10 mouse cellular contexts compared by ENCODE assay signal in genomic region chr17:29044925-29045319, GRCm38 (mm10). TPM values are rescaled to one million over a fixed set of nuclear protein-coding genes. Genes with fewer than 3 reads are reported as not detected.
DNase-seq lines count a peak whose midpoint lies in the region; ATAC-seq and TF ChIP-seq lines count a peak whose summit lies in the region.
"Had no signal": no experiment of that assay in that cellular context is flagged by ENCODE, and none has a peak within 500 bp of the region (broad histone marks: within the 10 kb centered on the region; RNA-seq: fewer than 3 reads in every experiment).

No protein-coding gene starts in this region.

- 62% methylated on average over 1 of the region's 1 CpGs for WGBS in forebrain, postnatal 0 days
- 80% methylated on average over 1 of the region's 1 CpGs for WGBS in forebrain, embryonic 10.5 days
- WGBS in lung, postnatal 0 days: 33% methylated on average over 1 of the region's 1 CpGs
- WGBS in embryonic facial prominence, embryonic 15.5 days: 63% methylated on average over 1 of the region's 1 CpGs

- no peaks in the 10 kb centered on the region for H3K4me1 ChIP-seq in forebrain, postnatal 0 days (ENCODE audit: insufficient read depth)
- H3K4me1 ChIP-seq in forebrain, embryonic 10.5 days: no peaks in the 10 kb centered on the region
- no peaks in the 10 kb centered on the region for H3K4me1 ChIP-seq in lung, postnatal 0 days (ENCODE audit: insufficient read depth, low read depth, low read length)
- peaks cover 7% of the 10 kb centered on the region for H3K4me1 ChIP-seq in embryonic facial prominence, embryonic 15.5 days

- H3K36me3 ChIP-seq in forebrain, postnatal 0 days (ENCODE audit: insufficient read depth): peaks cover 50% of the 10 kb centered on the region
- H3K36me3 ChIP-seq in forebrain, embryonic 10.5 days (replicated peaks): peaks cover 79% of the 10 kb centered on the region
- H3K36me3 ChIP-seq in lung, postnatal 0 days (ENCODE audit: insufficient read depth, low read length): peaks cover 30% of the 10 kb centered on the region; the same call in 1 of the 2 replicates
- H3K36me3 ChIP-seq in embryonic facial prominence, embryonic 15.5 days: peaks cover 61% of the 10 kb centered on the region
- H3K36me3 ChIP-seq in splenic B cell, adult 2 months (ENCODE audit: control insufficient read depth, insufficient read depth, low read length, poor library complexity, severe bottlenecking): peaks cover 17% of the 10 kb centered on the region

- H3K27me3 ChIP-seq in forebrain, postnatal 0 days (ENCODE audit: insufficient read depth, low read length): no peaks in the 10 kb centered on the region
- no peaks in the 10 kb centered on the region for H3K27me3 ChIP-seq in forebrain, embryonic 10.5 days (ENCODE audit: poor library complexity, severe bottlenecking)
- no peaks in the 10 kb centered on the region for H3K27me3 ChIP-seq in lung, postnatal 0 days (replicated peaks; ENCODE audit: insufficient read depth, low read length)
- H3K27me3 ChIP-seq in embryonic facial prominence, embryonic 15.5 days: no peaks in the 10 kb centered on the region
- no peaks in the 10 kb centered on the region for H3K27me3 ChIP-seq in splenic B cell, adult 2 months (ENCODE audit: control insufficient read depth, insufficient read depth, low read length, poor library complexity, severe bottlenecking)
- H3K27me3 ChIP-seq: midbrain, embryonic 12.5 days had no signal

- no peak overlapping the region for H3K4me3 ChIP-seq in forebrain, postnatal 0 days (ENCODE audit: low read depth, low read length)
- H3K4me3 ChIP-seq in forebrain, embryonic 10.5 days: no peak overlapping the region
- no peak overlapping the region for H3K4me3 ChIP-seq in lung, postnatal 0 days (ENCODE audit: low read depth, low read length)
- H3K4me3 ChIP-seq in embryonic facial prominence, embryonic 15.5 days (replicated peaks): no peak overlapping the region
- H3K4me3 ChIP-seq: midbrain, embryonic 12.5 days had no signal

- peak; percentile 87 for TF ChIP-seq CTCF in forebrain, postnatal 0 days (IDR thresholded peaks at IDR 0.05; ENCODE audit: low read depth)
- peak; percentile 86 for TF ChIP-seq CTCF in lung, postnatal 0 days (IDR thresholded peaks at IDR 0.05)

- peak; percentile 36; the same call in 1 of the 2 replicates for ATAC-seq in forebrain, postnatal 0 days
- ATAC-seq in lung, postnatal 0 days: peak; percentile 43
- no peak for ATAC-seq in embryonic facial prominence, embryonic 15.5 days (ENCODE audit: insufficient number of reproducible peaks, low FRiP score, low TSS enrichment, low read depth)

- no peak overlapping the region for H3K9ac ChIP-seq in forebrain, postnatal 0 days
- H3K9ac ChIP-seq in lung, postnatal 0 days (replicated peaks; ENCODE audit: low read depth): no peak overlapping the region
- no peak overlapping the region for H3K9ac ChIP-seq in embryonic facial prominence, embryonic 15.5 days
- H3K9ac ChIP-seq: midbrain, embryonic 12.5 days had no signal

- peak; percentile 72 for DNase-seq in forebrain, postnatal 0 days
- DNase-seq in forebrain, embryonic 10.5 days (ENCODE audit: extremely low spot score, low spot score): no peak
- peak; percentile 81 for DNase-seq in lung, postnatal 0 days (ENCODE audit: low spot score)
- DNase-seq in lung, adult 18-20 months: no peak
- peak; percentile 79 for DNase-seq in splenic B cell, adult 2 months (ENCODE audit: low read depth, low spot score)
- no peak for DNase-seq in adrenal gland, postnatal 25 days
- no peak for DNase-seq in layer of hippocampus, postnatal 36 days
- DNase-seq: heart, postnatal 36 days had no signal

- H3K9me3 ChIP-seq in forebrain, postnatal 0 days (ENCODE audit: low read length): no peaks in the 10 kb centered on the region
- H3K9me3 ChIP-seq in forebrain, embryonic 10.5 days: no peaks in the 10 kb centered on the region
- no peaks in the 10 kb centered on the region for H3K9me3 ChIP-seq in lung, postnatal 0 days (ENCODE audit: low read length)
- no peaks in the 10 kb centered on the region for H3K9me3 ChIP-seq in embryonic facial prominence, embryonic 15.5 days (replicated peaks)
- H3K9me3 ChIP-seq: midbrain, embryonic 12.5 days had no signal

- TF ChIP-seq EP300 in lung, postnatal 0 days (IDR thresholded peaks at IDR 0.05): 0 out of 2 replicates have a peak, but pooled peaks have one; percentile 19

- H3K27ac ChIP-seq in forebrain, postnatal 0 days (ENCODE audit: low read depth, low read length): no peak overlapping the region
- H3K27ac ChIP-seq in forebrain, embryonic 10.5 days: no peak overlapping the region
- H3K27ac ChIP-seq in lung, postnatal 0 days (ENCODE audit: low read length): no peak overlapping the region
- H3K27ac ChIP-seq in embryonic facial prominence, embryonic 15.5 days (replicated peaks): peak overlapping the region; percentile 51; the same call in 1 of the 2 replicates
- H3K27ac ChIP-seq: midbrain, embryonic 12.5 days had no signal

- no peak overlapping the region for H3K4me2 ChIP-seq in forebrain, postnatal 0 days (ENCODE audit: low read depth)
- H3K4me2 ChIP-seq in lung, postnatal 0 days (replicated peaks; ENCODE audit: low read depth, low read length): no peak overlapping the region
- no peak overlapping the region for H3K4me2 ChIP-seq in embryonic facial prominence, embryonic 15.5 days (replicated peaks)
- H3K4me2 ChIP-seq: midbrain, embryonic 12.5 days had no signal

RNA-seq across cellular contexts. Expression of gene Srsf3, which starts 12.5 kb away (rescaled TPM):
- 263 and 287 TPM in 2 replicates for total RNA-seq in forebrain, postnatal 0 days (2014; rRNA removed)
- 367 and 416 TPM in 2 replicates for polyA plus RNA-seq in forebrain, postnatal 0 days (2015; fragmentation: Nextera tagmentation; extraction: Ambion mirVana)
- polyA plus RNA-seq in forebrain, embryonic 10.5 days (2016; fragmentation: Nextera tagmentation; extraction: Ambion mirVana): 884 TPM in 2 replicates
- polyA plus RNA-seq in lung, postnatal 0 days (2015; fragmentation: Nextera tagmentation; extraction: Ambion mirVana): 229 and 238 TPM in 2 replicates
- polyA plus RNA-seq in embryonic facial prominence, embryonic 15.5 days (2015; fragmentation: Nextera tagmentation; extraction: Ambion mirVana): 485 and 487 TPM in 2 replicates
- 119 and 172 TPM in 2 replicates for total RNA-seq in adrenal gland, postnatal 25 days (2021)
- total RNA-seq in layer of hippocampus, postnatal 36 days (2021): 100 to 1,000 TPM; 141 to 147 TPM

RNA-seq across cellular contexts. Expression of gene Stk38, which starts 37.1 kb away (rescaled TPM):
- total RNA-seq in forebrain, postnatal 0 days (2014; rRNA removed): 49.0 and 58.8 TPM in 2 replicates
- polyA plus RNA-seq in forebrain, postnatal 0 days (2015; fragmentation: Nextera tagmentation; extraction: Ambion mirVana): 32.8 and 43.7 TPM in 2 replicates
- polyA plus RNA-seq in forebrain, embryonic 10.5 days (2016; fragmentation: Nextera tagmentation; extraction: Ambion mirVana): 117 and 119 TPM in 2 replicates
- 60.3 and 61.1 TPM in 2 replicates for polyA plus RNA-seq in lung, postnatal 0 days (2015; fragmentation: Nextera tagmentation; extraction: Ambion mirVana)
- 111 and 122 TPM in 2 replicates for polyA plus RNA-seq in embryonic facial prominence, embryonic 15.5 days (2015; fragmentation: Nextera tagmentation; extraction: Ambion mirVana)
- total RNA-seq in adrenal gland, postnatal 25 days (2021): 79.5 TPM in 2 replicates
- total RNA-seq in layer of hippocampus, postnatal 36 days (2021): 10 to 100 TPM; 51.7 to 55.6 TPM

RNA-seq across cellular contexts. Expression of gene Cdkn1a, which starts 45.9 kb away (rescaled TPM):
- total RNA-seq in forebrain, postnatal 0 days (2014; rRNA removed): 15.3 and 20.0 TPM in 2 replicates
- 94.3 and 121 TPM in 2 replicates for polyA plus RNA-seq in forebrain, postnatal 0 days (2015; fragmentation: Nextera tagmentation; extraction: Ambion mirVana)
- polyA plus RNA-seq in forebrain, embryonic 10.5 days (2016; fragmentation: Nextera tagmentation; extraction: Ambion mirVana): 14.0 and 16.8 TPM in 2 replicates
- polyA plus RNA-seq in lung, postnatal 0 days (2015; fragmentation: Nextera tagmentation; extraction: Ambion mirVana): 106 and 177 TPM in 2 replicates
- polyA plus RNA-seq in embryonic facial prominence, embryonic 15.5 days (2015; fragmentation: Nextera tagmentation; extraction: Ambion mirVana): 347 and 357 TPM in 2 replicates
- total RNA-seq in adrenal gland, postnatal 25 days (2021): 8.9 and 23.4 TPM in 2 replicates
- total RNA-seq in layer of hippocampus, postnatal 36 days (2021): 10 to 100 TPM; 12.9 to 16.7 TPM

Comparison
In these comparisons a context has a peak if more than half of its experiments do, and no peak if none do; other contexts are left out.
1. DNase-seq: peak in forebrain, postnatal 0 days (single experiment), lung, postnatal 0 days (single experiment) and splenic B cell, adult 2 months (single experiment); none in forebrain, embryonic 10.5 days (single experiment), lung, adult 18-20 months (0 of 2), adrenal gland, postnatal 25 days (single experiment) and layer of hippocampus, postnatal 36 days (0 of 2).